Mouse (Mus musculus): ENCODE data around the gene Car5a. TPM values are rescaled to one million over a fixed set of nuclear protein-coding genes. Genes with fewer than 3 reads are reported as not detected.

Car5a gene
- total and polyA plus RNA-seq, 2 experiments from 2014 or later = 0.52 TPM; not detected in 1

DNA sequence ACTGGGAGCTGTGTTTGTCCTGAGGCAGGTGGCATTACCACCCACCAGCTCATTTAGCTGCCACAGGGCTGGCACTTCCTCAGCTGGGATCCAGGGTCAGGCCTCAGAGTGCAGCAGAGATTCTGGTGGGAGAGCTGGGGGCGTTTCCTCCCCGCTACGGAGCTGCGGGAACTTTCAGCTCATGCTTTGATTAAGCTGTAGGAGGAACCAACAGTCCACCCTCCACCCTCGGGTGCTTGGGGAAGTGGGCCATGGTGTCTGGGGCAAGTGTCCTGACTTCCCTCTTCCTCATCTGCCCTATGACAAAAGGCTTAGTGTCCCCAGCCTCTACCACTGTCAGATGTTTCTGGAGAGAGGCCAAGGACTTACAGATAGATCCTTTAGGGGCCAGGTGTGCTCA lies 67.5 kb downstream of the Car5a start:
- no peaks in the 10 kb centered on the region for H3K4me1 ChIP-seq (ENCODE audit: insufficient read depth)
- no peak overlapping the region for H3K9ac ChIP-seq
- TF ChIP-seq CTCF (IDR thresholded peaks at IDR 0.05; ENCODE audit: low read depth) = no peak
- WGBS = 72% methylated on average over 5 of the region's 5 CpGs
- DNase-seq (no peak), ATAC-seq (no peak)
- peaks cover 12% of the 10 kb centered on the region; the same call in 1 of the 2 replicates for H3K36me3 ChIP-seq (ENCODE audit: insufficient read depth)
- no peaks in the 10 kb centered on the region for H3K27me3 ChIP-seq (ENCODE audit: insufficient read depth, low read length)
- no peak overlapping the region for H3K4me2 ChIP-seq (ENCODE audit: low read depth)
- H3K9me3 ChIP-seq (ENCODE audit: low read length) = no peaks in the 10 kb centered on the region
- H3K4me3 ChIP-seq (ENCODE audit: low read depth, low read length) = no peak overlapping the region
- no peak overlapping the region for H3K27ac ChIP-seq (ENCODE audit: low read depth, low read length)

DNA sequence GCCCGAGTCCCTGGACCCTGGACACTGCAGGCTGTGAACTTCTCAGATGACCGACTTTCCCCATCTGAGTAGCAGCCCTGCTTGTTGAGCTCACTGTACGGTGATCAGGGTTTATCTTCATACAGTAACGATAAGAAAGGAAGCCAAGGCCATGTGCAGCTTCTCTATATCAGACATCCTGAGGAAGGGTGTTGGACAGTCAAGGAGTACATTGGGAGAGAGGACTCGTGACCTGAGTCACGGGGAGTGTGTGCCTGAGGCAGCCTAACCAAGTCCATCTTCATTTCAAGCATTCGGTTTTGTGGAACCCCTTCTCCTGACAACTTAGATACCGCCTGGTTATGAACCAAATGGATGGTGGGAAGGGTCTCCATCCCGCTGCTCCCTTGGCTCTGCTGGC lies 69.2 kb downstream of the Car5a start:
- Histone ChIP-seq H3K4me1 (ENCODE audit: insufficient read depth) (no peaks in the 10 kb centered on the region), H3K27me3 (ENCODE audit: insufficient read depth, low read length) (no peaks in the 10 kb centered on the region), H3K4me2 (ENCODE audit: low read depth) (no peak overlapping the region), H3K9ac (no peak overlapping the region), H3K36me3 (ENCODE audit: insufficient read depth) (no peaks in the 10 kb centered on the region; the same call in 1 of the 2 replicates), H3K27ac (ENCODE audit: low read depth, low read length) (no peak overlapping the region), H3K9me3 (ENCODE audit: low read length) (no peaks in the 10 kb centered on the region), H3K4me3 (ENCODE audit: low read depth, low read length) (no peak overlapping the region)
- DNase-seq (no peak), ATAC-seq (no peak)
- WGBS = 89% methylated on average over 9 of the region's 9 CpGs
- TF ChIP-seq CTCF (IDR thresholded peaks at IDR 0.05; ENCODE audit: low read depth) = no peak

DNA sequence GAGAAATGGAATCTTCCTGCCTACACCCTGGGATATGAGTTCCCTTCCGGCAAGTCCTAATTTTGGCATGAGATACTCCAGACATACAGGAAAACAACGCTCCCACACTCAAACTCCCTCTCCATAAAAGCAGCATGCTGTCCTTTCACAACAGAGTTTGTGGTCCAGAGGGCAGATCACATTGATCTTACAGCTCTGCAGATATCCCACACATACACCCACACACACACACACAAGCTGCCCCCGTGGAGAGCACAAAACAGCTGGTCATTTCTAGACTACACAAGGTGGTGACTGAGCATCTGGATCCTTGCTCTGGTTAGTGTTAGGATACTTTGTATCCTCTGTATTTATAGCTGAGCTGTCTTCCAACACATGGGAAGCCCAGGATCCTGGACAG lies 69.7 kb downstream of the Car5a start:
- no peaks in the 10 kb centered on the region for H3K9me3 ChIP-seq (ENCODE audit: low read length)
- H3K4me1 ChIP-seq (ENCODE audit: insufficient read depth) = no peaks in the 10 kb centered on the region
- H3K27ac ChIP-seq (ENCODE audit: low read depth, low read length) = no peak overlapping the region
- WGBS = 81% methylated on average over 3 of the region's 3 CpGs
- H3K4me2 ChIP-seq (ENCODE audit: low read depth) = no peak overlapping the region
- TF ChIP-seq CTCF (IDR thresholded peaks at IDR 0.05; ENCODE audit: low read depth) = no peak
- ATAC-seq (no peak), DNase-seq (no peak)
- no peaks in the 10 kb centered on the region for H3K36me3 ChIP-seq (ENCODE audit: insufficient read depth)
- no peaks in the 10 kb centered on the region for H3K27me3 ChIP-seq (ENCODE audit: insufficient read depth, low read length)
- no peak overlapping the region for H3K9ac ChIP-seq
- H3K4me3 ChIP-seq (ENCODE audit: low read depth, low read length) = no peak overlapping the region

DNA sequence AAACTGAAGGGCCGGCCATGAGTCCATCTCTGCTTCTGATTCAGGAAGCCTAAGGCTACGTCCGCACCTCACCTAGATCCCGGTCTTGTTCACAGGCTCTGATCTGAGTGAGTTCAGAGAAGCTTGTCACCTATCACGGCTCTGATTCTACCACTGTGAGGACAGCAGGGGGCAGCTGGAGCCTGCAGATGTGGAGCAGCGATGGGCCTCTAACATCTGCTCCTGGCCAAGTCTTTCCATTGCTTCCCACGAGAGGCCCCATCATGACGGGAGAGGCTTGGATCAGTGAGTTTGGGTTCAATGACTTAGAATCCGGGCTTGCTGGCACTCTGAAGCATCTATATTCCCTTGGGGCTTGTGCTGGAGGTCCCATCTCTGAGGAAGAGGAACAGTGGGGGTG lies 70.7 kb downstream of the Car5a start:
- Histone ChIP-seq H3K36me3 (ENCODE audit: insufficient read depth) (no peaks in the 10 kb centered on the region), H3K4me1 (ENCODE audit: insufficient read depth) (no peaks in the 10 kb centered on the region), H3K9ac (no peak overlapping the region), H3K4me3 (ENCODE audit: low read depth, low read length) (no peak overlapping the region), H3K27ac (ENCODE audit: low read depth, low read length) (no peak overlapping the region), H3K9me3 (ENCODE audit: low read length) (no peaks in the 10 kb centered on the region), H3K4me2 (ENCODE audit: low read depth) (no peak overlapping the region), H3K27me3 (ENCODE audit: insufficient read depth, low read length) (no peaks in the 10 kb centered on the region)
- 68% methylated on average over 9 of the region's 9 CpGs for WGBS
- peak; percentile 36 for DNase-seq
- ATAC-seq = no peak
- TF ChIP-seq CTCF (IDR thresholded peaks at IDR 0.05; ENCODE audit: low read depth) = peak; percentile 60

GRCm38 (mm10) chr8:121871833-121872440 lies 72.8 kb downstream of the Car5a start:
- H3K27ac ChIP-seq (ENCODE audit: low read depth, low read length) = no peak overlapping the region
- H3K9ac ChIP-seq = no peak overlapping the region
- no peak for TF ChIP-seq CTCF (IDR thresholded peaks at IDR 0.05; ENCODE audit: low read depth)
- 21% methylated on average over 10 of the region's 10 CpGs for WGBS
- no peaks in the 10 kb centered on the region for H3K27me3 ChIP-seq (ENCODE audit: insufficient read depth, low read length)
- no peaks in the 10 kb centered on the region for H3K9me3 ChIP-seq (ENCODE audit: low read length)
- no peak for DNase-seq
- no peaks in the 10 kb centered on the region for H3K4me1 ChIP-seq (ENCODE audit: insufficient read depth)
- H3K36me3 ChIP-seq (ENCODE audit: insufficient read depth) = no peaks in the 10 kb centered on the region
- no peak overlapping the region for H3K4me3 ChIP-seq (ENCODE audit: low read depth, low read length)
- no peak overlapping the region for H3K4me2 ChIP-seq (ENCODE audit: low read depth)
- no peak for ATAC-seq

DNA sequence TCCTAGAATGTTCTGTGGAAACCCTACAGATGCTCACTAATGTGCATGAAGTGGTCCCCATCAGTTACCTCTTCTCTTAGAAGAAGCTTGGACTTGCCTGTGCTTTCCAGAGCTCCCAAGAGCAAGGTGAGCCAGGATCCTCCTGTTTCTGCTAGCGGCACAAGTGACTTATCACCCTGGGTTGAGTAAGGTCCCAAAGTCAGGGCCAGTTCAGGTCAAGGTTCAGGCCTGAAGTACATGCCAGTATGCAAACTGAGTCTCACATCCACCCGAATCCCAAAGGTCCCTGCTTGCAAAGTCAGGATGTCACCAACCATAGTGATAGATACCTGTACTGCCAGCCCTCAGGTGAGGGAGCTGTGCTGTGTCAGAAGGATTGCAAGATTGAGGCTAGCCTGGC lies 74.5 kb downstream of the Car5a start:
- H3K27me3 ChIP-seq (ENCODE audit: insufficient read depth, low read length) = no peaks in the 10 kb centered on the region
- no peak for ATAC-seq
- H3K4me1 ChIP-seq (ENCODE audit: insufficient read depth) = no peaks in the 10 kb centered on the region
- no peak overlapping the region for H3K4me3 ChIP-seq (ENCODE audit: low read depth, low read length)
- no peaks in the 10 kb centered on the region for H3K9me3 ChIP-seq (ENCODE audit: low read length)
- no peak overlapping the region for H3K4me2 ChIP-seq (ENCODE audit: low read depth)
- H3K9ac ChIP-seq = no peak overlapping the region
- no peak for DNase-seq
- H3K36me3 ChIP-seq (ENCODE audit: insufficient read depth) = no peaks in the 10 kb centered on the region
- WGBS = 94% methylated on average over 2 of the region's 2 CpGs
- no peak overlapping the region for H3K27ac ChIP-seq (ENCODE audit: low read depth, low read length)
- TF ChIP-seq CTCF (IDR thresholded peaks at IDR 0.05; ENCODE audit: low read depth) = no peak

DNA sequence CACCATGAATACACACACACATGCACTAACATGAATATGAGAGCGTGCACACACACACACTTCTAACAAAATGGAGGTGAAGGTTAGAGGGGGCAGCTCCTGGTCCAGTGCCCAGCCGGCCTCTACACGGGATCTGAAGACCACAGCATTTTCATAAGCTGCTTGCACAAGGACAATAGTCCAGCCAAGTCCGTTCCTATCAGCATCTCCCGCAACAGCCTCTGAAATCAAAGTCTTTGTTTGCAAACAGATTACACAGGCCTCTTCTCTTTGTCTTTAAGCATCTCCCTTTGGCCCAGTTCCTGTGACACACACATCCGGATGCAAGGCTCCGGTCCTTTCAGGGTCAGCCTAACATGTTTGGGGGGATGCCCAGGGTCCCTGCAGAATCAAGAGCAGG lies 75.8 kb downstream of the Car5a start:
- Histone ChIP-seq H3K4me1 (ENCODE audit: insufficient read depth) (no peaks in the 10 kb centered on the region), H3K27me3 (ENCODE audit: insufficient read depth, low read length) (no peaks in the 10 kb centered on the region), H3K4me3 (ENCODE audit: low read depth, low read length) (no peak overlapping the region), H3K9ac (no peak overlapping the region), H3K27ac (ENCODE audit: low read depth, low read length) (no peak overlapping the region), H3K9me3 (ENCODE audit: low read length) (no peaks in the 10 kb centered on the region), H3K36me3 (ENCODE audit: insufficient read depth) (no peaks in the 10 kb centered on the region), H3K4me2 (ENCODE audit: low read depth) (no peak overlapping the region)
- TF ChIP-seq CTCF (IDR thresholded peaks at IDR 0.05; ENCODE audit: low read depth) = no peak
- no peak for DNase-seq
- no peak for ATAC-seq
- 77% methylated on average over 7 of the region's 7 CpGs for WGBS
